Mouse (Mus musculus): ENCODE results near the gene Cyp2e1. TPM values are rescaled to one million over a fixed set of nuclear protein-coding genes. Genes with fewer than 3 reads are reported as not detected.

Gene Cyp2e1
- total RNA-seq, 2 experiments from 2014 or later, result not detected

DNA sequence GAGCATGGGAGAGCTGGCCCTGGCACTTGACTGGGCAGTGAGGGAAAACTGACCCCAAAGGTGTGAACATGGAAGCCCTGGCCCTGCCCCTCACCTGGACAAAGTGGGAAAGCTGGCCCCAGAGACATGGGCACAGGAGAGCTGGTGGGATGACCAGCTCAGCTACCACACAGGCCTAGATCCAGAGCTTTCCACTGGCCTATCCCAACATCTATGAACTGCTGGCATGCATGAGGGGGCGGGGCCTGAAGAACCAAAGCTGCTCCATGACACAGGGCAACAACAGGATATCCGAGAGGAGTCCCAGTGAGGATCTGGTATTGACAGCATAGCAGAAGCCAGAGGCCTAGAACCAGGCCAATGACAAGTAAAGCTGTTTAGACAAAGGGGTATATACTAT is 34.7 kb downstream of the Cyp2e1 start:
- ATAC-seq (replicated peaks; ENCODE audit: low FRiP score, low TSS enrichment, poor library complexity, severe bottlenecking), result no peak

DNA sequence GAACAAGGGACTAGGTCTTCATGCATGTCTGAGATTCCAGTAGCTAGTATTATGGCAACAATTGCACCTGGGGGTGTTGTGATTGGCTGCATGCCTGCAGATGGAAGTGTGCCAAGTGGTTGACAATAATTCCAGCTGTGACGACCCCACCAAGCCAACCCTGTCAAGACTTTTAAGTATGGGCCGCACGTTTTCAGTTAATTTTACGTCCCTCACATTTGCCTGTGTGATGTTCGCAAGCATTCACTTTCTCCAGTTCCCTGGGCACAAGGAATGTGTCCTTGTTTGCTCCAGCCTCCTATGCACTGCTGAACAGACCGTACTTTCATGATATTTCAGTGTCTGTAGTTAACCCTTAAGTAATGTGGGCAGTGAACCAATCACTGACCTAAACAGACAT is 39.1 kb downstream of the Cyp2e1 start:
- ATAC-seq (replicated peaks; ENCODE audit: low FRiP score, low TSS enrichment, poor library complexity, severe bottlenecking), result no peak

DNA sequence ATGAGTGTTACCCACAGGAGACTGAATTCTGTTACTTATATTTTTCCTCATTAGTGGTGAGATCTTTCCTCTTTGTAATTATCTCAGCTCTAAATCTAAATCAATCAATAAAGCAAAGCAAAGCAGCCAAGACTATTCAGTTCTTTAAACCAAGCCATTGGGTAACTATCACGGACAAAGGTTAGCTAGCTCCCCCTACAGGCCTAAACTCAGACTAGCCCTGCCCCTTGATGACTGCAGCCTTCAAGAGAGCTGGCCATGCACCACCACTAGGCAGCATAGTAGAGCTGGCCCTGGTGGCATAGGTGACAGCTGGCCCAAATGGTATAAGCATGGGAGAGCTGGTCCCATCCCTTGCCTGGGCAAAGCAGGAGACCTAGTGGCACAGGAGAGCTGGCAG is 42.2 kb downstream of the Cyp2e1 start:
- peak; percentile 94 for ATAC-seq (replicated peaks; ENCODE audit: low FRiP score, low TSS enrichment, poor library complexity, severe bottlenecking)

DNA sequence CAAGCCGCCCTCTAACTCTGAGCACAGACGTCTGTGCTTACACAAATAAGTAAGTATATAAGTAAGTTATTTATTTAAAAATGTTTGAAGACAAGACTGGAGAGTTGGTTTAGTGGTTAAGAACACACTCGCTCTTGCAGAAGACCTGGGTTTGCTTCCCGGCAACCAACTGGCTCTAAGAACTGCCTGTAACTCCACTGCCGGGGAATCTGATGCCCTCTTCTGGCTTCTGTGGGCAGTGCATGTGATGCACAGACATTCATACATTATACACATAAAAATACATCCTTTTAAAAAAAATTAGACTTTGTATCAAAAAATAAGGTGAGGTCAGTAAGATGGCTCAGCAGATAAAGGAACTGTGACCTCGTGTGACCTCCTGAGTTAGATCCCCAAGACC is 47.0 kb downstream of the Cyp2e1 start:
- ATAC-seq (replicated peaks; ENCODE audit: low FRiP score, low TSS enrichment, poor library complexity, severe bottlenecking), result no peak

DNA sequence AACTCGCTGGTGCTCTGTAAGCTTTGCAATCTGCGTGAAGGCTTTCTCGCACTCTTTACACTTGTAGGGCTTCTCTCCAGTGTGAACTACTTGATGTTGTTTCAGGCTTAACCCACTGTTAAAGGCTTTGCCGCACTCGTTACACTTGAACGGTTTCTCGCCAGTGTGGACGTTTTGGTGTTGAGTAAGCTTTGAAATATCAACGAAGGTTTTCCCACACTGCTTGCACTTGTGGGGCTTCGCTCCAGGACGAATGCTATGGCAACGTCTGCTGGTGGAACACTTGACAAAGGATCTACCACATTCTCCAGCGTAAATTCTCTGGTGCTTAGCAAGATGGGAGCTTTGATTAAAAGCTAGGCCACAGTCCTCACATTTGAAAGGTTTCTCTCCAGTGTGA is 48.2 kb downstream of the Cyp2e1 start:
- no peak for ATAC-seq (replicated peaks; ENCODE audit: low FRiP score, low TSS enrichment, poor library complexity, severe bottlenecking)

DNA sequence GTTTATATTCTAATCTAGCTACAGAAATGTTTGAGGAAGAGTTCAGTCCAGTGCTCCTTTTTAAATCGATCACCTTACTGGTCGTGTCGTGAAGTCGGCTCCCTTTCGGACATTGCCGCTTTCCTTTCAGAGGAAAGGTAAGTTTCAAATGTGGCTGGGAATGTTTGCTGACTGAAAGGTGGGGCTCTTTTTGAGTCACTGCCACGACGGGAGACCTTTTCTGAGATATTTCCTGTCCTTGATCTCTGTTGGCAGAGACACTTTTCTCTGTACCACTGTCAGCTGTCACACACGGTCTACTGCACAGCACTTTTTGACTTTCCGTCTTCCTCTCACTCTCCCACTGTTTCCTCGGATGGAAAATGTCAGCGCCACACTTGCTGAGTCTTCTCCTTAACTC is 49.3 kb downstream of the Cyp2e1 start:
- ATAC-seq (replicated peaks; ENCODE audit: low FRiP score, low TSS enrichment, poor library complexity, severe bottlenecking), result no peak

DNA sequence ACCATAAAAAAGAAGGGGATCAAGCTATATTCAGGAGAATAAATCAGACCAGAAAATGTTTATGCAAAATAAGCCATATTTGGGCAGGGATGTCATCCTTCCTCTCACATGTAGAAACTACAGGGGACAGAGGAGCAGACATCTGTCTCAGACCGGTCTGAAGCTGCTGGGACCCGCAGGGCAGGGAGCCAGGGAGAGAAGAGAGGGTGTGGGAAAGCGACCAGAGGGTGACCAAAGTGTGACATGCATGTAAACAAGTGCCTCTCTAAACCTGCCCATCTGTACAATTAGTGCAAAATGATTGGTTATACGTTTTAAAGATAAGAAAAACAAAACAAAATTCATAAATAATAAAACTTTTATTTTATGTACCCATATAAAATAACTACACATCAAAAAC is 56.6 kb downstream of the Cyp2e1 start:
- ATAC-seq (replicated peaks; ENCODE audit: low FRiP score, low TSS enrichment, poor library complexity, severe bottlenecking), result no peak

DNA sequence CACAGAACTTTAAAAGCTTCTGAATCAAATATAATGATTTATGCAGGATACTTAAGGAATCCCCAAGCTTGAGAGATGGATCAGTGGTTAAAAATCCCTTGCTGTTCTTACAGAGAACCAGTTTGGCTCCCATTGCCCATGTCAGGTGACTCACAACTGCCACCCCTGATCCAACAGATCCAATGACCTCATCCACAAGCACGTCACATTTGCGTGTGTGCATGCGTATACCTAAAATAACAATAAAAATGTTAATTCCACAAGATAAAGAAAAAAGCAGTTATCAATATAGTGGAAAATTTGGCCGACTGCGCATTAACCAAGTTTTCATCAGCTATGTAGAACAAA is 57.7 kb downstream of the Cyp2e1 start:
- ATAC-seq (replicated peaks; ENCODE audit: low FRiP score, low TSS enrichment, poor library complexity, severe bottlenecking), result no peak

DNA sequence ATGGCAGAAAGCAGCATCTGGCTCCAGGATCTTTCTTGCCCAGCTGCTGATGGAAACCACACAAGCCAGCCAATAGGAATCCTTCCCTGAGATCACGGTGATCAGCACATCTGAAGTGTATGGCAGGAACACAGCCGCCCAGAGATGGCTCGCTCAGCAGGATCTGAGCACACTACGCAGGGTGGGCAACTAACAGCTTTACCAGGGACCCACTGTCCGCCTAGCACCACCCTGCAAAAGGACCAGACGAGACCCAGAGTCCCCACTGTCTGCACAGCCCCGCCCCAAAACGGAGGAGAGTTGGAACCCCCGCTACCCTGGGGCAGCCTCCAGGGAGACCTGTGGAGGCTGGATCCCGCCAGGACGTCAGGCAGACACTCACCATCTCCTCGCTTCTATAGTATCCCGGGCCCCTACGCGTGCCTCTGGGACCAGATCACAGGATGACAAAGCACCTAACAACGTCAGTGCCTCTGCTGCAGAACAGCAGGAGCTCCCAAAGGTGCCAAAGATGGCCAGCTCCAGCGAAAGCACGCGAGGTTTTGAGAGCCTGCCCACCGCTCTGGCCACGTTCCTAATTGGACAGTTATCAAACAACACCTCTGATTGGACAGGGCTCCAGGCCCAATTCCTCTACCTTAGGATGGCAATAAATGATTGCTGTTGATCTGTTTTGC is 58.3 kb downstream of the Cyp2e1 start, which contains the start of gene Zfp941:
Gene Zfp941 (minus strand): TSS at position 526 of the 677 bp plus-strand sequence.
- peak; percentile 92 for ATAC-seq (replicated peaks; ENCODE audit: low FRiP score, low TSS enrichment, poor library complexity, severe bottlenecking)

DNA sequence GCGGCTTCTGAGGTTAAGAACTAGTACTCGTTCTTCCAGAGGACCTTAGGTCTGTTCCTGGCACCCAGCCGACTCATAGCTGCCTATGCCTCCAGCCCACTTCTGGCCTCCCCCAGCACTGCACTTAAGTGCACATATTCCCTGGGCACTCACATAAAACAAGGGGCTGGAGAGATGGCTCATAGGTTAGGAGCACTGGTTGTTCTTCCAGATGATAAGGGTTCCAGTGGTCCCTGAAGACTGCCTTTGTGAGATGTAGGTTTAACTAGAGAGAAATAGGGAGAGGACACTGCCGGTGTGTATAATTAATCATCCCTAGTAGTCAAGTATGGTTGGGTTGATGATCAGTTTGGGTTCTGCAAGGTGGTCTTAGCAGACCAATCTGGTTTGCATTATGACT is 59.2 kb downstream of the Cyp2e1 start:
- ATAC-seq (replicated peaks; ENCODE audit: low FRiP score, low TSS enrichment, poor library complexity, severe bottlenecking), result no peak

Other genes starting within 250 kb of the Cyp2e1 start
- gene Olfr538, start 195.9 kb upstream of the Cyp2e1 start, total RNA-seq (2014; fragmentation: Nextera tagmentation), result not detected in 2 replicates
- gene Olfr538, start 195.9 kb upstream of the Cyp2e1 start, total RNA-seq (2017), result not detected in 2 replicates
- gene Olfr46, start 162.5 kb upstream of the Cyp2e1 start, total RNA-seq (2014; fragmentation: Nextera tagmentation), result not detected in 2 replicates
- not detected in 2 replicates for gene Olfr46, start 162.5 kb upstream of the Cyp2e1 start, total RNA-seq (2017)
- not detected in 2 replicates for gene Olfr61, start 134.8 kb upstream of the Cyp2e1 start, total RNA-seq (2014; fragmentation: Nextera tagmentation)
- not detected in 2 replicates for gene Olfr61, start 134.8 kb upstream of the Cyp2e1 start, total RNA-seq (2017)
- not detected in 2 replicates for gene Olfr53, start 117.3 kb upstream of the Cyp2e1 start, total RNA-seq (2014; fragmentation: Nextera tagmentation)
- not detected in 2 replicates for gene Olfr53, start 117.3 kb upstream of the Cyp2e1 start, total RNA-seq (2017)
- gene Olfr539, start 103.8 kb upstream of the Cyp2e1 start, total RNA-seq (2014; fragmentation: Nextera tagmentation), result not detected in 2 replicates
- not detected in 2 replicates for gene Olfr539, start 103.8 kb upstream of the Cyp2e1 start, total RNA-seq (2017)
- 0.20 TPM in 1 of 2 replicates, not detected in the other for gene Olfr45, start 81.8 kb upstream of the Cyp2e1 start, total RNA-seq (2014; fragmentation: Nextera tagmentation)
- not detected in 2 replicates for gene Olfr45, start 81.8 kb upstream of the Cyp2e1 start, total RNA-seq (2017)
- not detected in 2 replicates for gene Olfr541, start 66.5 kb upstream of the Cyp2e1 start, total RNA-seq (2014; fragmentation: Nextera tagmentation)
- not detected in 2 replicates for gene Olfr541, start 66.5 kb upstream of the Cyp2e1 start, total RNA-seq (2017)
- not detected in 2 replicates for gene Syce1, start 24.1 kb downstream of the Cyp2e1 start, total RNA-seq (2014; fragmentation: Nextera tagmentation)
- not detected in 2 replicates for gene Syce1, start 24.1 kb downstream of the Cyp2e1 start, total RNA-seq (2017)
- 4.0 TPM in 1 of 2 replicates, not detected in the other for gene Zfp941, start 58.4 kb downstream of the Cyp2e1 start, total RNA-seq (2014; fragmentation: Nextera tagmentation)
- 0.56 and 2.7 TPM in 2 replicates for gene Zfp941, start 58.4 kb downstream of the Cyp2e1 start, total RNA-seq (2017)
- not detected in 2 replicates for gene Urah, start 71.3 kb downstream of the Cyp2e1 start, total RNA-seq (2014; fragmentation: Nextera tagmentation)
- not detected in 2 replicates for gene Urah, start 71.3 kb downstream of the Cyp2e1 start, total RNA-seq (2017)
- gene Scgb1c1, start 81.8 kb downstream of the Cyp2e1 start, total RNA-seq (2014; fragmentation: Nextera tagmentation), result not detected in 2 replicates
- gene Scgb1c1, start 81.8 kb downstream of the Cyp2e1 start, total RNA-seq (2017), result not detected in 2 replicates
- not detected in 2 replicates for gene Odf3, start 84.1 kb downstream of the Cyp2e1 start, total RNA-seq (2014; fragmentation: Nextera tagmentation)
- not detected in 2 replicates for gene Odf3, start 84.1 kb downstream of the Cyp2e1 start, total RNA-seq (2017)
- gene Gm45785, start 92.6 kb downstream of the Cyp2e1 start, total RNA-seq (2014; fragmentation: Nextera tagmentation), result not detected in 2 replicates
- 3.0 TPM in 1 of 2 replicates, not detected in the other for gene Gm45785, start 92.6 kb downstream of the Cyp2e1 start, total RNA-seq (2017)
- 30.0 and 44.3 TPM in 2 replicates for gene Ric8a, start 93.2 kb downstream of the Cyp2e1 start, total RNA-seq (2014; fragmentation: Nextera tagmentation)
- gene Ric8a, start 93.2 kb downstream of the Cyp2e1 start, total RNA-seq (2017), result 19.2 and 27.5 TPM in 2 replicates
- 12.9 and 14.5 TPM in 2 replicates for gene Bet1l, start 93.8 kb downstream of the Cyp2e1 start, total RNA-seq (2014; fragmentation: Nextera tagmentation)
- 12.8 and 16.1 TPM in 2 replicates for gene Bet1l, start 93.8 kb downstream of the Cyp2e1 start, total RNA-seq (2017)
- gene Psmd13, start 118.2 kb downstream of the Cyp2e1 start, total RNA-seq (2014; fragmentation: Nextera tagmentation), result 86.3 and 118 TPM in 2 replicates
- 169 and 203 TPM in 2 replicates for gene Psmd13, start 118.2 kb downstream of the Cyp2e1 start, total RNA-seq (2017)
- 27.7 and 32.4 TPM in 2 replicates for gene Sirt3, start 118.6 kb downstream of the Cyp2e1 start, total RNA-seq (2014; fragmentation: Nextera tagmentation)
- gene Sirt3, start 118.6 kb downstream of the Cyp2e1 start, total RNA-seq (2017), result 18.2 and 23.4 TPM in 2 replicates
- not detected in 2 replicates for gene Cox8b, start 136.7 kb downstream of the Cyp2e1 start, total RNA-seq (2014; fragmentation: Nextera tagmentation)
- not detected in 2 replicates for gene Cox8b, start 136.7 kb downstream of the Cyp2e1 start, total RNA-seq (2017)
- 0.52 TPM in 1 of 2 replicates, not detected in the other for gene Nlrp6, start 157.2 kb downstream of the Cyp2e1 start, total RNA-seq (2014; fragmentation: Nextera tagmentation)
- not detected in 2 replicates for gene Nlrp6, start 157.2 kb downstream of the Cyp2e1 start, total RNA-seq (2017)
- gene Pgghg, start 177.7 kb downstream of the Cyp2e1 start, total RNA-seq (2014; fragmentation: Nextera tagmentation), result 12.2 and 18.7 TPM in 2 replicates
- gene Pgghg, start 177.7 kb downstream of the Cyp2e1 start, total RNA-seq (2017), result 6.1 and 7.2 TPM in 2 replicates
- gene Ifitm5, start 186.6 kb downstream of the Cyp2e1 start, total RNA-seq (2014; fragmentation: Nextera tagmentation), result 0.55 TPM in 1 of 2 replicates, not detected in the other
- 2.4 TPM in 1 of 2 replicates, not detected in the other for gene Ifitm5, start 186.6 kb downstream of the Cyp2e1 start, total RNA-seq (2017)
- not detected in 2 replicates for gene Gm45717, start 192.2 kb downstream of the Cyp2e1 start, total RNA-seq (2014; fragmentation: Nextera tagmentation)
- not detected in 2 replicates for gene Gm45717, start 192.2 kb downstream of the Cyp2e1 start, total RNA-seq (2017)
- 285 and 292 TPM in 2 replicates for gene Ifitm2, start 192.2 kb downstream of the Cyp2e1 start, total RNA-seq (2014; fragmentation: Nextera tagmentation)
- 265 and 278 TPM in 2 replicates for gene Ifitm2, start 192.2 kb downstream of the Cyp2e1 start, total RNA-seq (2017)
- gene Ifitm1, start 203.5 kb downstream of the Cyp2e1 start, total RNA-seq (2014; fragmentation: Nextera tagmentation), result 37.2 and 54.3 TPM in 2 replicates
- 20.9 and 50.8 TPM in 2 replicates for gene Ifitm1, start 203.5 kb downstream of the Cyp2e1 start, total RNA-seq (2017)
- 53.9 and 67.3 TPM in 2 replicates for gene Ifitm3, start 247.0 kb downstream of the Cyp2e1 start, total RNA-seq (2014; fragmentation: Nextera tagmentation)
- 54.1 and 55.3 TPM in 2 replicates for gene Ifitm3, start 247.0 kb downstream of the Cyp2e1 start, total RNA-seq (2017)